Mouse (Mus musculus): ENCODE results near the gene Krt78. TPM values are rescaled to one million over a fixed set of nuclear protein-coding genes. Genes with fewer than 3 reads are reported as not detected.

Gene Krt78
- not detected for polyA plus RNA-seq (2014; fragmentation: Illumina TruSeq; extraction: RNeasy Lipid Tissue Mini Kit (QIAGEN cat#74804); ENCODE audit: low read depth, low replicate concordance)

GRCm38 (mm10) chr15:101954187-101954586 is at the start of gene Krt78:
Gene Krt78 (minus strand): TSS chr15:101954287.

GRCm38 (mm10) chr15:101940274-101940829 is 13.7 kb downstream of the Krt78 start, which contains the start of gene Krt79:
Gene Krt79 (minus strand): TSS chr15:101940324.

GRCm38 (mm10) chr15:101924635-101925034 is 29.5 kb downstream of the Krt78 start, which contains the start of gene Krt4:
Gene Krt4 (minus strand): TSS chr15:101924735.

Other genes with a start within 250 kb of the Krt78 start
- not detected for gene Krt5, start 241.4 kb downstream of the Krt78 start, polyA plus RNA-seq (2014; fragmentation: Illumina TruSeq; extraction: RNeasy Lipid Tissue Mini Kit (QIAGEN cat#74804); ENCODE audit: low read depth, low replicate concordance)
- not detected for gene Krt71, start 211.2 kb downstream of the Krt78 start, polyA plus RNA-seq (2014; fragmentation: Illumina TruSeq; extraction: RNeasy Lipid Tissue Mini Kit (QIAGEN cat#74804); ENCODE audit: low read depth, low replicate concordance)
- gene Krt72, start 167.8 kb downstream of the Krt78 start, polyA plus RNA-seq (2014; fragmentation: Illumina TruSeq; extraction: RNeasy Lipid Tissue Mini Kit (QIAGEN cat#74804); ENCODE audit: low read depth, low replicate concordance), result not detected
- gene Krt73, start 151.9 kb downstream of the Krt78 start, polyA plus RNA-seq (2014; fragmentation: Illumina TruSeq; extraction: RNeasy Lipid Tissue Mini Kit (QIAGEN cat#74804); ENCODE audit: low read depth, low replicate concordance), result not detected
- gene Krt2, start 136.1 kb downstream of the Krt78 start, polyA plus RNA-seq (2014; fragmentation: Illumina TruSeq; extraction: RNeasy Lipid Tissue Mini Kit (QIAGEN cat#74804); ENCODE audit: low read depth, low replicate concordance), result not detected
- not detected for gene Krt1, start 103.5 kb downstream of the Krt78 start, polyA plus RNA-seq (2014; fragmentation: Illumina TruSeq; extraction: RNeasy Lipid Tissue Mini Kit (QIAGEN cat#74804); ENCODE audit: low read depth, low replicate concordance)
- gene Krt77, start 84.6 kb downstream of the Krt78 start, polyA plus RNA-seq (2014; fragmentation: Illumina TruSeq; extraction: RNeasy Lipid Tissue Mini Kit (QIAGEN cat#74804); ENCODE audit: low read depth, low replicate concordance), result not detected
- not detected for gene Krt76, start 61.4 kb downstream of the Krt78 start, polyA plus RNA-seq (2014; fragmentation: Illumina TruSeq; extraction: RNeasy Lipid Tissue Mini Kit (QIAGEN cat#74804); ENCODE audit: low read depth, low replicate concordance)
- not detected for gene Krt4, start 29.6 kb downstream of the Krt78 start, polyA plus RNA-seq (2014; fragmentation: Illumina TruSeq; extraction: RNeasy Lipid Tissue Mini Kit (QIAGEN cat#74804); ENCODE audit: low read depth, low replicate concordance)
- not detected for gene Krt79, start 14.0 kb downstream of the Krt78 start, polyA plus RNA-seq (2014; fragmentation: Illumina TruSeq; extraction: RNeasy Lipid Tissue Mini Kit (QIAGEN cat#74804); ENCODE audit: low read depth, low replicate concordance)
- gene Krt8, start 50.2 kb upstream of the Krt78 start, polyA plus RNA-seq (2014; fragmentation: Illumina TruSeq; extraction: RNeasy Lipid Tissue Mini Kit (QIAGEN cat#74804); ENCODE audit: low read depth, low replicate concordance), result not detected
- gene Krt18, start 73.9 kb upstream of the Krt78 start, polyA plus RNA-seq (2014; fragmentation: Illumina TruSeq; extraction: RNeasy Lipid Tissue Mini Kit (QIAGEN cat#74804); ENCODE audit: low read depth, low replicate concordance), result not detected
- 196 TPM for gene Eif4b, start 119.5 kb upstream of the Krt78 start, polyA plus RNA-seq (2014; fragmentation: Illumina TruSeq; extraction: RNeasy Lipid Tissue Mini Kit (QIAGEN cat#74804); ENCODE audit: low read depth, low replicate concordance)
- gene Tns2, start 146.1 kb upstream of the Krt78 start, polyA plus RNA-seq (2014; fragmentation: Illumina TruSeq; extraction: RNeasy Lipid Tissue Mini Kit (QIAGEN cat#74804); ENCODE audit: low read depth, low replicate concordance), result 31.5 TPM
- 1.4 TPM for gene Spryd3, start 181.9 kb upstream of the Krt78 start, polyA plus RNA-seq (2014; fragmentation: Illumina TruSeq; extraction: RNeasy Lipid Tissue Mini Kit (QIAGEN cat#74804); ENCODE audit: low read depth, low replicate concordance)
- not detected for gene Igfbp6, start 190.1 kb upstream of the Krt78 start, polyA plus RNA-seq (2014; fragmentation: Illumina TruSeq; extraction: RNeasy Lipid Tissue Mini Kit (QIAGEN cat#74804); ENCODE audit: low read depth, low replicate concordance)
- gene Soat2, start 196.2 kb upstream of the Krt78 start, polyA plus RNA-seq (2014; fragmentation: Illumina TruSeq; extraction: RNeasy Lipid Tissue Mini Kit (QIAGEN cat#74804); ENCODE audit: low read depth, low replicate concordance), result not detected
- gene Zfp740, start 249.0 kb upstream of the Krt78 start, polyA plus RNA-seq (2014; fragmentation: Illumina TruSeq; extraction: RNeasy Lipid Tissue Mini Kit (QIAGEN cat#74804); ENCODE audit: low read depth, low replicate concordance), result 34.7 TPM